Mouse (Mus musculus) hindlimb bud, embryonic 11.5 days (tissue): ENCODE measurements at regions not wholly inside any gene's neighbourhood (a gene's known extent, or its start where the extent isn't known, plus 50 kb on each side); places are given as distances from the start of the nearest gene placed in this dataset.

ENCODE experiments used
- DNase-seq: peaks from one replicate; pipeline ENCODE4 v3.0.0-alpha.2; 2012; ENCODE audit warnings: low read depth, low spot score; ENCODE audit errors: extremely low spot score

GRCm38 (mm10) chr16:76079761-76080502 lies 57.9 kb upstream of the Samsn1 start:
- DNase-seq, result no peak

GRCm38 (mm10) chr16:76078219-76078618 lies 56.1 kb upstream of the Samsn1 start:
- no peak for DNase-seq

GRCm38 (mm10) chr16:76076231-76076630 lies 54.1 kb upstream of the Samsn1 start:
- no peak for DNase-seq
